Mouse (Mus musculus): ENCODE results near the gene Furin. TPM values are rescaled to one million over a fixed set of nuclear protein-coding genes. Genes with fewer than 3 reads are reported as not detected.
A peak's percentile ranks its signal among the peaks of the same experiment; 100 is the strongest.

Furin gene
- total RNA-seq, 2 experiments from 2014 or later: 38.0 to 40.7 TPM

- intact Hi-C loops (cut with DNase I): no loop called here
- H3K4me3 ChIP-seq: no peak overlapping the region
- no peak for DNase-seq (ENCODE audit: extremely low spot score in 1 of 2, low spot score in 2 of 2)
- no peak overlapping the region for H3K27ac ChIP-seq
- no peak for TF ChIP-seq CTCF (IDR thresholded peaks at IDR 0.05)
These were observed 57.3 kb downstream of the Furin start for GRCm38 (mm10) chr7:80347670-80348586.

GRCm38 (mm10) chr7:80346830-80347229 is 58.4 kb downstream of the Furin start:
- TF ChIP-seq CTCF (IDR thresholded peaks at IDR 0.05): no peak
- Histone ChIP-seq H3K4me3 (no peak overlapping the region), H3K27ac (no peak overlapping the region)
- intact Hi-C loops (cut with DNase I): no loop called here
- no peak for DNase-seq (ENCODE audit: extremely low spot score in 1 of 2, low spot score in 2 of 2)

DNA sequence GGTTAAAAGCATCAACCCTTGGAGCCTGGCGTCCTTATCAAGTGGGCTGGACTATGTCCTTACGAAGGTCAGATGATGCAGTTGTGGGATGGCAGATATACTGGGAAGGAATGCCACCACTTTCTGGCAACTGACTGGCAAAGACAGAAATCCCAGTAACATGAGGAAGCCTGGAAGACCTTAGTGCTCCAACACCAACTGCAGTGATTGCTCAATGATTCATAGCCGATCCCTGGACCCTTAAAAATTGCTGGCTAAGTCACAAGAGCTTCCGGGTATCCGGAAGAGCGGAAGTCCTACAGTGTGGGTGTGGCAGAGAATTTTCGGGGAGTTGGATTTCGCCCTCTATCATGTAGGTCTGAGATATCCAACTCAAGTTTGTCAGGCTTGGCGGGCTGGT is 59.1 kb downstream of the Furin start:
- DNase-seq (ENCODE audit: extremely low spot score in 1 of 2, low spot score in 2 of 2): no peak
- no peak for TF ChIP-seq CTCF (IDR thresholded peaks at IDR 0.05)
- no peak overlapping the region for H3K27ac ChIP-seq
- intact Hi-C loops (cut with DNase I): no loop called here
- H3K4me3 ChIP-seq: no peak overlapping the region

GRCm38 (mm10) chr7:80343270-80344018 is 61.8 kb downstream of the Furin start:
- intact Hi-C loops (cut with DNase I): no loop called here
- H3K27ac ChIP-seq: peak overlapping the region; percentile 97
- DNase-seq (ENCODE audit: extremely low spot score in 1 of 2, low spot score in 2 of 2): no peak
- H3K4me3 ChIP-seq: peak overlapping the region; percentile 70
- TF ChIP-seq CTCF (IDR thresholded peaks at IDR 0.05): no peak; the same call in 1 of the 2 replicates

DNA sequence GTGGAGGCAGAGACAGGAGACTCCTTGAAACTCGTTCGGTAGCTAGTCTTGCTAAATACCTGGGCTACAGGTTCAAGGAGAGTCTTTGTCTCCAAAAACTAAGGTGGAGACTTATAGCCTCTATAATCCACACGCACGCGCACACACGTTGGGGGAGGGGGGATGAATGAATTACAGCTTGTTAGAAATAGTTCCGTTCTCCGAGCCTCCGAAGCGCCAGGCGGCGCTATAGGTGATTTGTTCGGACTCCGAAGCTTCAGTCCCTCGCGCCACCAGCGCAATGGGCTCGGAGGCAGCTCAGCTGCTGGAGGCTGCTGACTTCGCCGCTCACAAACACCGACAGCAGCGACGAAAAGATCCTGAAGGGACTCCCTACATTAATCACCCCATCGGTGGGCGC is 62.4 kb downstream of the Furin start, which contains the start of gene Hddc3:
Gene Hddc3, plus strand, starts transcription at position 247 of the 400 bp plus-strand sequence.
- peak; percentile 95 for TF ChIP-seq CTCF (IDR thresholded peaks at IDR 0.05)
- H3K27ac ChIP-seq: peak within 1 kb of the TSS; percentile 97
- intact Hi-C loops (cut with DNase I): no loop called here

GRCm38 (mm10) chr7:80341793-80342192 is 63.4 kb downstream of the Furin start:
- intact Hi-C loops (cut with DNase I): loop anchor here (2.0 kb wide), 1 partner anchor 29 kb away; the partner anchor contains the start of gene Man2a2
- no peak for TF ChIP-seq CTCF (IDR thresholded peaks at IDR 0.05)
- DNase-seq (ENCODE audit: extremely low spot score in 1 of 2, low spot score in 2 of 2): no peak
- Histone ChIP-seq H3K27ac (no peak overlapping the region), H3K4me3 (no peak overlapping the region)

More for the DNA sequence above, 62.4 kb downstream of the Furin start, which contains the start of gene Hddc3:
- peak within 1 kb of the TSS; percentile 70 for H3K4me3 ChIP-seq
- DNase-seq (ENCODE audit: extremely low spot score in 1 of 2, low spot score in 2 of 2): peak; percentile 94 to 96

- intact Hi-C loops (cut with DNase I): loop anchor here (2.0 kb wide), 1 partner anchor 30 kb away; the partner anchor contains the start of gene Man2a2
- peak; percentile 65 for TF ChIP-seq CTCF (IDR thresholded peaks at IDR 0.05)
- H3K27ac ChIP-seq: peak within 1 kb of the TSS; percentile 92
These were observed 64.4 kb downstream of the Furin start, which contains the start of gene Unc45a for GRCm38 (mm10) chr7:80340793-80341192. Gene Unc45a, minus strand, starts transcription at chr7:80341005.

GRCm38 (mm10) chr7:80339793-80340628 is 65.2 kb downstream of the Furin start:
- peak; percentile 97 to 98 for DNase-seq (ENCODE audit: extremely low spot score in 1 of 2, low spot score in 2 of 2)
- H3K27ac ChIP-seq: peak overlapping the region; percentile 92
- peak overlapping the region; percentile 77 for H3K4me3 ChIP-seq
- TF ChIP-seq CTCF (IDR thresholded peaks at IDR 0.05): peak; percentile 93
- intact Hi-C loops (cut with DNase I): loop anchor here (2.0 kb wide), 1 partner anchor 31 kb away; the partner anchor contains the start of gene Man2a2

More at GRCm38 (mm10) chr7:80340793-80341192, 64.4 kb downstream of the Furin start, which contains the start of gene Unc45a:
- peak within 1 kb of the TSS; percentile 77 for H3K4me3 ChIP-seq
- peak; percentile 63 to 64 for DNase-seq (ENCODE audit: extremely low spot score in 1 of 2, low spot score in 2 of 2)

DNA sequence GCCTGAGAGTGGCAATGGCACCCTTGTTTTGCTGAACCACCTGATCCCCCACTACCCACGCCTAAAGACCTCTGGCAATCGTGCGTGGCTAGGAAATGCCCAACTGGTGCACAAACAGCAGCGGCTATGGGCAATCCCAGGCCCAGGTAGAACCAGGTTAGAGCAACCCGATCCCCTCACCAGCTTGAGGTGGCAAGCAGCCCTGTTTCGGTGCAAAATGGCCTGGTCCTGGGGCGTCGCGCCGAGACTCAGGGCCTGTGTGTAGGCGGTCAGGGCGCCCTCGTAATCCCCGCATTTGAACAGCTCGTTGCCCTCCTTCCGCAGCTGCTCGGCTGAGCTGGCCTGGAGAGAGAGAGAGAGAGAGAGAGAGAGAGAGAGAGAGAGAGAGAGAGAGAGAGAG is 65.9 kb downstream of the Furin start:
- Histone ChIP-seq H3K4me3 (peak overlapping the region; percentile 77), H3K27ac (peak overlapping the region; percentile 84)
- DNase-seq (ENCODE audit: extremely low spot score in 1 of 2, low spot score in 2 of 2): peak in 1 of 2 experiments; percentile 42
- intact Hi-C loops (cut with DNase I): no loop called here
- TF ChIP-seq CTCF (IDR thresholded peaks at IDR 0.05): no peak

Other genes with a start within 250 kb of the Furin start
- gene Sema4b, start 218.6 kb downstream of the Furin start, total RNA-seq (2021): 10 to 100 TPM; 19.4 to 20.6 TPM
- 10 to 100 TPM; 21.7 to 22.4 TPM for gene Cib1, start 172.6 kb downstream of the Furin start, total RNA-seq (2021)
- gene Gdpgp1, start 172.6 kb downstream of the Furin start, total RNA-seq (2021): 1 to 10 TPM; 6.1 to 7.5 TPM
- gene Ttll13, start 159.1 kb downstream of the Furin start, total RNA-seq (2021): 1 to 10 TPM; 2.0 to 2.8 TPM
- 10 to 100 TPM; 40.8 to 45.3 TPM for gene Ngrn, start 144.2 kb downstream of the Furin start, total RNA-seq (2021)
- 10 to 100 TPM; 21.5 to 23.2 TPM for gene Vps33b, start 135.8 kb downstream of the Furin start, total RNA-seq (2021)
- under 1 TPM; 0.77 to 0.97 TPM for gene Prc1, start 111.0 kb downstream of the Furin start, total RNA-seq (2021)
- gene Rccd1, start 81.0 kb downstream of the Furin start, total RNA-seq (2021): 10 to 100 TPM; 14.9 to 15.2 TPM
- gene Unc45a, start 64.4 kb downstream of the Furin start, total RNA-seq (2021): 10 to 100 TPM; 37.7 to 43.7 TPM
- gene Hddc3, start 62.3 kb downstream of the Furin start, total RNA-seq (2021): 10 to 100 TPM; 46.4 to 56.4 TPM
- gene Man2a2, start 34.1 kb downstream of the Furin start, total RNA-seq (2021): 100 to 1,000 TPM; 152 to 157 TPM
- 1 to 10 TPM; 5.3 to 6.8 TPM for gene Fes, start 17.5 kb downstream of the Furin start, total RNA-seq (2021)
- gene Blm, start 129.7 kb upstream of the Furin start, total RNA-seq (2021): 1 to 10 TPM; 2.9 to 6.9 TPM

Data from left cerebral cortex, adult 2 months (tissue).